Mouse (Mus musculus) embryo, embryonic 10.5 days (tissue): Measurements from ENCODE around the gene Hint3.
A peak's percentile ranks its signal among the peaks of the same experiment; 100 is the strongest.
"Not testable (repeated sequence)": the region's sequence is repeated elsewhere in the genome, so short reads cannot be mapped to it uniquely, and the experiment has no call there.

Source experiments
- DNase-seq: peaks from one replicate; pipeline ENCODE4 v3.0.0-alpha.2; 2015; ENCODE audit warnings: low spot score

The Hint3 gene

GRCm38 (mm10) chr10:30629513-30629912 is at the start of gene Hint3:
Gene Hint3 (minus strand): TSS chr10:30629632.
- DNase-seq = no peak

- no peak for DNase-seq
These were observed 48.6 kb upstream of the Hint3 start for GRCm38 (mm10) chr10:30678051-30678450.

DNA sequence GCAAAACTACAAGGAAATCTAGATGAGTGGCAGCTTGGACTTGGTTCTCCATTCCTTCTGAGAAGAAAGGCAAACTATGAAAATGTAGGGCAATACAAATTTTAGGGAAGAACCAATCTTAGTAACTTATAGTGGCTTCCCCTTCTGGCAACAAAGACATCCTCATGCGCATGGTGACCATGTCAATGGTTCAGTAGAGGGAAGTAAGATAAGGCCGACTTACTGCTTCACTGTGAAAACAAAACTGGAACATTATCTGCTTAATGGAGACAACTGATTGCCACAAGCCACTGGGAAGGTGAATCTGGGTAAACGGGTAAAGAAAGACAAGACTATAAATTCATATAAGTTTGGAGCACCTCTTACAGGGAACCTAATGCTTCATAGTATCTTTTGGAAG is 45.4 kb upstream of the Hint3 start:
- no peak for DNase-seq

DNA sequence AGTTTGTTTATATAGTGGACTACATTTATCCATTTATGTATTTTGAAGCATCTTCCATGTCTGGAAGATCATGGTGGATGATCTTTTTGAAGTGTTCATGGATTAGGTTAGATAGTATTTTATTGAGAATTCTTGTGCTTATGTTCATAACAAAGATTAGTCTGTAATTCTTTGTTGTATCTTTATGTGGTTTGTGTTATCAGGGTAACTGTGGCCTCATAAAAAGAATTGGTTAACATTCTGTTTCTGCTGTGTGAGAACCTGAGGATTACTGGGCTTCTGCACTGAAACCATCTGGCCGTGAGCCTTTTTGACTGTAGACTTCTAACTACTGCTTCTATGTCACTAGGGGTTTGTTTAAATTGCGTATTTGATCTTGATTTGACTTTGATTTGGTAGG is 37.1 kb upstream of the Hint3 start:
- DNase-seq = no peak

DNA sequence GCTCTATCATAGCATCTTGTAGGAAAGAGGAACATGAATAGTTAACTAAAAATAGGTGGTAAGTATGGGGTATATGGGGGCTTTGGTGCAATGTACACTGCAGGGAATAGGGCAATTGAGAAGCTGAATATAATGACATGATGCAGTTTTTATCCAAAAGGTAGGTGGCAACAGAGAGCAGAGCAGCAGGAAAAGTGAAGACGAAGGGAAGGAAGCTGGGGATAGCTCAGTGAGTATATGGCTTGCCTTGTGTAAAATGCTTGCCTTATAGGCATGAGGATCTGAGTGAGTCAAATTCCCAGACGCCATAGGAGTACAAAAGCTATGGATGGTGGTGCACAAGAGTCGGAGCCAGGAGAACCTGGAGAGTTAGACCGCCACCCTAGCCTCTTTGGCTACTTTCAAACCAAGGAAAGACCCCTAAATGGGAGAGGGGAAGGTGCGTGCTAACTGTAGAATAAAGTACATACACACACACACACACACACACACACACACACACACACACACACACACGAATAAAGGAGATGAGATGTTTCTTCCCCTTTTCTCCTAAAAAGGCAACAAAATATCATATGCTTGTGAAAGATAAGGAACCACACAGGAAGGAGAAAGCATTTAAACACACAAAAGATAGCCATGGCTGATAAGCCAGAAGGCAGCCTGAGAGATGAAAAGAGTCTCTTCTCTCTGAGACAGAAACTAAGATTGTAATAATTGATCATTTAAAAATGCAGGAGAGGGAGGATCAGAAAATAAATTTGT is 31.3 kb upstream of the Hint3 start:
- DNase-seq = no peak

GRCm38 (mm10) chr10:30655655-30656054 is 26.2 kb upstream of the Hint3 start:
- peak; percentile 81 for DNase-seq

GRCm38 (mm10) chr10:30647681-30648080 is 18.2 kb upstream of the Hint3 start:
- DNase-seq = peak; percentile 60

DNA sequence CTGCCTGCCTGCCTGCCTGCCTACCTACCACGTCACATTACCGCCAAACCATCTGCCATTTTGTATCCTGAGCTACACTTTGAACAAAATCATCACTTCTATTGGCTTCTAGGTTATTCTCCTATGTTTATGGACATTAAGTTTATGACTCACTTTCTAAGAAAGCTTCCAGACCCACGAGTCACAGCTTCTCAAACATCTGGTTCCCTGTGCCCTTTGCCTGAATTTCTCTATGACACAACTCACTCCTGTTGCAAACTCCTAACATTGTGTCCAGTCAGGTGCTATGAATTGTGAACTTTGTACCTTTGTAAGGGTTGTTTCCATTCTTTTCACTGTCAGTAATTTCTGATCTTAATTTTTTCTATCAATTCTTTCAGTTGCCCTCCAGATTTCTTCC is 8.8 kb upstream of the Hint3 start:
- DNase-seq = no peak

GRCm38 (mm10) chr10:30636474-30637154 is 7.2 kb upstream of the Hint3 start:
- DNase-seq = not testable (repeated sequence)

DNA sequence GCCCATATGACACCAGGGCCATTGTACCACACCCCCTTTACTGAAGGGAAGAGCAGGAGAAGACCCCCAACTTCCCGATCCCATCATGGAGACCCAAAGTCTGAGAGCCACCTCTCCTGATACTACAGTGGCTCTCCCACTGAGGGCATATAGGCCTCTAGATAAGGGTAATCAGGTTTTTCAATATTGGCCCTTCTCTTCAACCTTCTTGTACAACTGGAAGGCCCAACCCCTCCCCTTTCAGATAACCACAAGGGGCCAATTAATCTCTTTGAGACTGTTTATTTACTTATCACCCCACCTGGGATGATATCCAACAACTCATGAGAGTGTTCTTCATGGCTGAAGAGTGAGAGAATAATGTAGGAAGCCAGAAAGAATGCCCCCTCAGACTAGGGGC is 3.3 kb upstream of the Hint3 start:
- DNase-seq = no peak

- DNase-seq = no peak
These were observed 545 bp upstream of the Hint3 start for GRCm38 (mm10) chr10:30629977-30630376.

DNA sequence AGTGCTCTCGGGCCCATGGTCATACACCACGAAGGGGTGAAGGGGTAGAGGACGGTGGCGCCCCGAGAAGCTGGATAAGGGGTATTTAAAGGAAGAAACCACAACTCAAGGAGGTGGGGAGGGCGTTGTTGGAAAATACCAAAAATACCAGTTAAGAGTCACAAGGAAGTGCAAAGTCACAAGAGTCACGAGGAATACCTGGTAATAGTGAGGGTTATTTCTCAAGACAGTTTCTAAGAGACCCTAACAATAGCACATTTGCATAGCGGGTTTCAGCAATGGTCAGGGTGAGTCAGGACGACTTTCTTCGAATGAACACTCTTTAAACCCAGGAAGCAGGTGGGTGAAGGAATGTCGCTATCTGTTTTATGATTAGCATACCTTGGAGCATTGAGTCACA is 988 bp downstream of the Hint3 start:
- not testable (repeated sequence) for DNase-seq

DNA sequence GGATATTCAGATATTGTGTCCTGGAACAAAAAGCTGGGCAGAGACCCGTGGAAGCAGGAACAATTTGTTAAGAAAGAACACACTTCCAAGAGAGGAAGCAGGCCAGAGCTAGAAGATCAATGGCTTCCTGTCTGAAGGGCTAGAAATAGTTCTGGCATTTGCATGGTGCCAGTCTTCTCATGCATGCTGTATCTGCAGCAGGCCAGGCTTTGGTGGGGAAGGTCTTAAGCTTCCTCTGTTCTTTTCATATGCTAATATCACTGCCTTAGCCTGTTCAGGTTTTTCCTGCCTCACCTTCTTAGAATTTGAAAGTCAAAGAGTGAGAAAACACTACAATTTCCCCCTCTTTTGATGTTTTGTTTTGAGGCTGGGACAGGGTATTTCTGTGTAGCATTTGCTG is 1.9 kb downstream of the Hint3 start:
- DNase-seq = no peak

GRCm38 (mm10) chr10:30624161-30625019 is 5.0 kb downstream of the Hint3 start:
- DNase-seq = no peak

GRCm38 (mm10) chr10:30622928-30623327 is 6.5 kb downstream of the Hint3 start:
- peak; percentile 49 for DNase-seq

DNA sequence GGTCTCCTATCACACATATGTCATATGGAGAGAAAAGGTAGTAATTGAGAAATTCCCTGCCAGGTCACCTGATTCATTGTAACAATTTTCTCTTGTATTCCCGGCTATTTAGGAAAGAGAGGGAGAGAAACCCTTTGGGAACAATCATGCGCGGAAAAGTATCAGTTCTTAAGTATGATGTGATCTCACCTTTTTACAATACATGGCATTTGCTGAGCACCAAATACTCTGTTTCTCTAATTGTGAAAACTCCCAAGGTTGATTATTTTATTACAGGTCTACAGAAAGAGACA is 10.6 kb downstream of the Hint3 start:
- DNase-seq = no peak

- DNase-seq = peak; percentile 97
These were observed 11.1 kb downstream of the Hint3 start for GRCm38 (mm10) chr10:30618091-30618917.

- DNase-seq = no peak
These were observed 16.4 kb downstream of the Hint3 start for GRCm38 (mm10) chr10:30613039-30613438.

- no peak for DNase-seq
These were observed 19.8 kb downstream of the Hint3 start for GRCm38 (mm10) chr10:30609614-30610013.

GRCm38 (mm10) chr10:30608109-30608508 is 21.3 kb downstream of the Hint3 start:
- DNase-seq = no peak

- peak; percentile 96 for DNase-seq
These were observed 28.9 kb downstream of the Hint3 start, which contains the start of gene Trmt11 for GRCm38 (mm10) chr10:30600542-30600966. Gene Trmt11 (minus strand): TSS chr10:30600749.

DNA sequence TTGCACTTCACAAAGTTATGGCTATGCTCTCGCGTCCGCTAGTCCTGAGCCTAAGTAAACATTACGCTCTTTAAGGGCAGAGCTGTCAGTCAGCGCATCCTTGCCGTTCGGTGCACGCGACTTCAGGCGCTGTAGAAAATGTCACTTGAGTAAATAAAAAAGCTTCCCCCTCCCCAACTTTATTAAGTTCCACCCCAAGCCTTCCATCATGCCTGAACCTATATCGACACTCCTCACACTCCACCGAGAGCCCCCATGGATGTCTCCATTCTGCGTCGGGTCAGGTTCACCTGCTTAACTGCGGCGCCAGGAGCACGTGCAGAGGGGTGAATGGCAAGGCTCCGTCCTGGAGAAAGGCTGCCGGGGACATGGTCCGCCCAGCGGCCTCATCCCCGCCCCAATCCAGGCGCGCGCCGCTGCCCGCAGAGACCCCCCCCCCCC is 29.3 kb downstream of the Hint3 start:
- DNase-seq = no peak
